Mouse (Mus musculus) MEL (cell line): ENCODE data around the gene Cbs. TPM values are rescaled to one million over a fixed set of nuclear protein-coding genes. Genes with fewer than 3 reads are reported as not detected.

Experiments used
- DNase-seq: peaks from one replicate; pipeline ENCODE4 v3.0.0; 2011; ENCODE audit warnings: low read depth, low spot score
- H3K27ac ChIP-seq: 2 replicates; pipeline ENCODE4 v1.5.1; 2012; ENCODE audit warnings: low read depth, mild to moderate bottlenecking, control low read depth, low read length, moderate library complexity; ENCODE audit not compliant: control insufficient read depth
- H3K27me3 ChIP-seq, 2 experiments: fragments of 150-350 bp in 1 of 2; sonication (generic) in 1 of 2; 2 replicates each; pipeline ENCODE4 v1.6.1; 2012; ENCODE audit warnings: low read length in 2 of 2, mild to moderate bottlenecking in 2 of 2, improper control_type of control experiment in 1 of 2, moderate library complexity in 1 of 2; ENCODE audit not compliant: insufficient read depth in 2 of 2, control insufficient read depth in 1 of 2
- H3K36me3 ChIP-seq, 2 experiments: 2 replicates each; pipeline ENCODE4 v1.6.1; 2012 to 2014; ENCODE audit warnings: low read length in 2 of 2, improper control_type of control experiment in 1 of 2, inconsistent platforms in 1 of 2, mild to moderate bottlenecking in 1 of 2; ENCODE audit not compliant: insufficient read depth in 2 of 2, control insufficient read depth in 1 of 2
- H3K4me1 ChIP-seq, 2 experiments: fragments of 150-350 bp in 1 of 2; sonication (generic) in 1 of 2; 2 replicates each; pipeline ENCODE4 v1.6.1; 2012; ENCODE audit warnings: low read length in 2 of 2, improper control_type of control experiment in 1 of 2, mild to moderate bottlenecking in 1 of 2; ENCODE audit not compliant: insufficient read depth in 2 of 2, control insufficient read depth in 1 of 2
- H3K4me3 ChIP-seq, 2 experiments: fragments of 150-350 bp in 1 of 2; sonication (generic) in 1 of 2; 2 replicates each; pipeline ENCODE4 v1.5.1; 2012; ENCODE audit warnings: low read depth in 2 of 2, low read length in 2 of 2, mild to moderate bottlenecking in 2 of 2, moderate library complexity in 2 of 2, control low read depth in 1 of 2, improper control_type of control experiment in 1 of 2; ENCODE audit not compliant: control insufficient read depth in 1 of 2, insufficient read depth in 1 of 2
- H3K79me2 ChIP-seq: 2 replicates; pipeline ENCODE4 v1.6.1; 2012; ENCODE audit warnings: mild to moderate bottlenecking, low read length, moderate library complexity; ENCODE audit not compliant: control insufficient read depth, poor library complexity, insufficient read depth
- H3K9ac ChIP-seq: 2 replicates; pipeline ENCODE4 v1.6.1; 2012; ENCODE audit warnings: low read depth, mild to moderate bottlenecking, control low read depth, low read length, moderate library complexity; ENCODE audit not compliant: control insufficient read depth, poor library complexity, severe bottlenecking
- H3K9me3 ChIP-seq: fragments of 150-350 bp; sonication (generic); replicated peaks from 2 replicates; pipeline ENCODE4 v1.6.1; 2012; ENCODE audit warnings: mild to moderate bottlenecking, low read length, improper control_type of control experiment, moderate library complexity; ENCODE audit not compliant: insufficient read depth
- BHLHE40 ChIP-seq: IDR thresholded peaks from 2 replicates; pipeline ENCODE4 v1.6.1; 2012; ENCODE audit warnings: low read depth, mild to moderate bottlenecking, inconsistent platforms, low read length, improper control_type of control experiment, borderline replicate concordance
- CHD1 ChIP-seq: IDR thresholded peaks from 2 replicates; pipeline ENCODE4 v1.6.1; 2012; ENCODE audit warnings: low read depth, mild to moderate bottlenecking, inconsistent platforms, low read length, improper control_type of control experiment
- CHD2 ChIP-seq: IDR thresholded peaks from 2 replicates; pipeline ENCODE4 v1.6.1; 2011; ENCODE audit warnings: low read length, improper control_type of control experiment
- CTCF ChIP-seq, 3 experiments: IDR thresholded peaks in 2 of 3; conservative IDR thresholded peaks in 1 of 3; 2 replicates each; pipeline ENCODE4 v1.5.1; 2011 to 2012; ENCODE audit warnings: low read length in 3 of 3, low read depth in 2 of 3, mild to moderate bottlenecking in 2 of 3, improper control_type of control experiment in 1 of 3, inconsistent platforms in 1 of 3, mixed read lengths in 1 of 3, moderate library complexity in 1 of 3; ENCODE audit not compliant: control insufficient read depth in 1 of 3, insufficient read depth in 1 of 3, poor library complexity in 1 of 3, severe bottlenecking in 1 of 3
- E2F4 ChIP-seq: IDR thresholded peaks from 2 replicates; pipeline ENCODE4 v1.6.1; 2011; ENCODE audit warnings: low read depth, low read length, improper control_type of control experiment, borderline replicate concordance
- ELF1 ChIP-seq: IDR thresholded peaks from 2 replicates; pipeline ENCODE4 v1.6.1; 2014; ENCODE audit warnings: low read depth, mild to moderate bottlenecking, inconsistent platforms, low read length, improper control_type of control experiment, moderate library complexity
- EP300 ChIP-seq, 2 experiments: IDR thresholded peaks; 2 replicates each; pipeline ENCODE4 v1.6.1; 2011; ENCODE audit warnings: improper control_type of control experiment in 2 of 2, low read length in 2 of 2, low read depth in 1 of 2, mild to moderate bottlenecking in 1 of 2
- ETS1 ChIP-seq: IDR thresholded peaks from 2 replicates; pipeline ENCODE4 v1.6.1; 2012; ENCODE audit warnings: low read depth, mild to moderate bottlenecking, inconsistent platforms, low read length, improper control_type of control experiment, moderate library complexity
- GABPA ChIP-seq: IDR thresholded peaks from 2 replicates; pipeline ENCODE4 v1.6.1; 2012; ENCODE audit warnings: low read depth, mild to moderate bottlenecking, inconsistent platforms, low read length, improper control_type of control experiment, moderate library complexity
- GATA1 ChIP-seq: IDR thresholded peaks from 2 replicates; pipeline ENCODE4 v1.6.1; 2011; ENCODE audit warnings: low read depth, low read length, improper control_type of control experiment
- HCFC1 ChIP-seq: IDR thresholded peaks from 2 replicates; pipeline ENCODE4 v1.6.1; 2012; ENCODE audit warnings: low read depth, mild to moderate bottlenecking, inconsistent platforms, low read length, improper control_type of control experiment, moderate library complexity
- JUND ChIP-seq: IDR thresholded peaks from 2 replicates; pipeline ENCODE4 v1.6.1; 2011; ENCODE audit warnings: low read depth, mild to moderate bottlenecking, improper control_type of control experiment, low read length
- KAT2A ChIP-seq: conservative IDR thresholded peaks from 2 replicates; pipeline ENCODE4 v1.6.1; 2012; ENCODE audit warnings: low read depth, low read length, improper control_type of control experiment, inconsistent platforms
- MAX ChIP-seq: IDR thresholded peaks from 2 replicates; pipeline ENCODE4 v1.6.1; 2011; ENCODE audit warnings: low read length, improper control_type of control experiment
- MEF2A ChIP-seq: IDR thresholded peaks from 2 replicates; pipeline ENCODE4 v1.6.1; 2014; ENCODE audit warnings: low read depth, mild to moderate bottlenecking, inconsistent platforms, low read length, improper control_type of control experiment; ENCODE audit not compliant: poor library complexity, insufficient replicate concordance, severe bottlenecking; ENCODE audit errors: extremely low read depth
- MXI1 ChIP-seq: IDR thresholded peaks from 2 replicates; pipeline ENCODE4 v1.6.1; 2011; ENCODE audit warnings: mild to moderate bottlenecking, low read depth, low read length, improper control_type of control experiment
- MYB ChIP-seq: IDR thresholded peaks from 2 replicates; pipeline ENCODE4 v1.6.1; 2011; ENCODE audit warnings: mild to moderate bottlenecking, low read depth, low read length, improper control_type of control experiment
- MYC ChIP-seq: IDR thresholded peaks from 2 replicates; pipeline ENCODE4 v1.6.1; 2011; ENCODE audit warnings: low read depth, mild to moderate bottlenecking, low read length, improper control_type of control experiment, moderate library complexity
- NELFE ChIP-seq: IDR thresholded peaks from 2 replicates; pipeline ENCODE4 v1.6.1; 2011; ENCODE audit warnings: low read depth, low read length, improper control_type of control experiment
- NRF1 ChIP-seq: IDR thresholded peaks from 2 replicates; pipeline ENCODE4 v1.6.1; 2014; ENCODE audit warnings: low read depth, mild to moderate bottlenecking, inconsistent platforms, low read length, improper control_type of control experiment, moderate library complexity; ENCODE audit not compliant: poor library complexity, insufficient read depth, severe bottlenecking
- POLR2A ChIP-seq, 2 experiments: IDR thresholded peaks; 2 replicates each; pipeline ENCODE4 v1.6.1; 2011 to 2012; ENCODE audit warnings: low read length in 2 of 2, mild to moderate bottlenecking in 2 of 2, control low read depth in 1 of 2, improper control_type of control experiment in 1 of 2, low read depth in 1 of 2, moderate library complexity in 1 of 2; ENCODE audit not compliant: control insufficient read depth in 1 of 2, insufficient read depth in 1 of 2, poor library complexity in 1 of 2
- POLR2AphosphoS2 ChIP-seq: IDR thresholded peaks from 2 replicates; pipeline ENCODE4 v1.6.1; 2011; ENCODE audit warnings: low read length, improper control_type of control experiment
- POLR2AphosphoS5 ChIP-seq: IDR thresholded peaks from 2 replicates; pipeline ENCODE4 v1.6.1; 2012; ENCODE audit warnings: low read depth, borderline replicate concordance, mild to moderate bottlenecking, inconsistent platforms, low read length, moderate library complexity, mixed read lengths
- RCOR1 ChIP-seq: IDR thresholded peaks from 2 replicates; pipeline ENCODE4 v1.6.1; 2012; ENCODE audit warnings: low read depth, mild to moderate bottlenecking, inconsistent platforms, low read length, improper control_type of control experiment
- SIN3A ChIP-seq: IDR thresholded peaks from 2 replicates; pipeline ENCODE4 v1.6.1; 2012; ENCODE audit warnings: low read length, improper control_type of control experiment, inconsistent platforms
- SMC3 ChIP-seq: IDR thresholded peaks from 2 replicates; pipeline ENCODE4 v1.6.1; 2011; ENCODE audit warnings: low read depth, low read length, improper control_type of control experiment
- TAL1 ChIP-seq: IDR thresholded peaks from 2 replicates; pipeline ENCODE4 v1.6.1; 2012; ENCODE audit warnings: mild to moderate bottlenecking, inconsistent platforms, low read length, moderate library complexity, mixed read lengths
- TBP ChIP-seq: IDR thresholded peaks from 2 replicates; pipeline ENCODE4 v1.8.0; 2011; ENCODE audit warnings: low read depth, low read length, improper control_type of control experiment
- TCF12 ChIP-seq: IDR thresholded peaks from 2 replicates; pipeline ENCODE4 v1.6.1; 2014; ENCODE audit warnings: low read depth, mild to moderate bottlenecking, inconsistent platforms, low read length, improper control_type of control experiment, moderate library complexity
- UBTF ChIP-seq: IDR thresholded peaks from 2 replicates; pipeline ENCODE4 v1.6.1; 2012; ENCODE audit warnings: low read depth, mild to moderate bottlenecking, inconsistent platforms, low read length, improper control_type of control experiment, moderate library complexity, borderline replicate concordance; ENCODE audit not compliant: insufficient read depth
- USF1 ChIP-seq: IDR thresholded peaks from 2 replicates; pipeline ENCODE4 v1.6.1; 2014; ENCODE audit warnings: low read depth, mild to moderate bottlenecking, inconsistent platforms, low read length, improper control_type of control experiment, moderate library complexity
- ZC3H11A ChIP-seq: IDR thresholded peaks from 2 replicates; pipeline ENCODE4 v1.6.1; 2012; ENCODE audit warnings: low read depth, mild to moderate bottlenecking, inconsistent platforms, low read length, improper control_type of control experiment
- ZKSCAN1 ChIP-seq: IDR thresholded peaks from 2 replicates; pipeline ENCODE4 v1.6.1; 2012; ENCODE audit warnings: low read depth, mild to moderate bottlenecking, inconsistent platforms, low read length, improper control_type of control experiment, moderate library complexity
- ZMIZ1 ChIP-seq: IDR thresholded peaks from 2 replicates; pipeline ENCODE4 v1.6.1; 2012; ENCODE audit warnings: low read depth, mild to moderate bottlenecking, inconsistent platforms, low read length, improper control_type of control experiment, moderate library complexity
- ZNF384 ChIP-seq: IDR thresholded peaks from 2 replicates; pipeline ENCODE4 v1.6.1; 2012; ENCODE audit warnings: low read depth, mild to moderate bottlenecking, inconsistent platforms, low read length, improper control_type of control experiment
- polyA plus RNA-seq, 2 experiments: library from polyadenylated mRNA; stranded (reverse) in 1 of 2; unstranded in 1 of 2; fragments of >175 nt in 1 of 2; fragments of >200 nt in 1 of 2; gene quantifications; 2 replicates each; pipeline versions ENCODE4 v1.2.1 to v1.2.4; 2012; ENCODE audit warnings: low replicate concordance in 2 of 2, low read depth in 1 of 2; ENCODE audit not compliant: insufficient read length in 2 of 2, insufficient read depth in 1 of 2, missing spikeins in 1 of 2
- total RNA-seq: library from RNA; depleted of rRNA; stranded (reverse); fragments of 300-350 nt; gene quantifications from 2 replicates; pipeline ENCODE4 v1.2.3, GENCODE M21; 2012; rRNA removed

Gene Cbs
- total RNA-seq (11.2 and 13.7 TPM in 2 replicates), polyA plus RNA-seq (10 to 100 TPM in 1 of 2 experiments, not detected in 1; 16.8 TPM)

DNA sequence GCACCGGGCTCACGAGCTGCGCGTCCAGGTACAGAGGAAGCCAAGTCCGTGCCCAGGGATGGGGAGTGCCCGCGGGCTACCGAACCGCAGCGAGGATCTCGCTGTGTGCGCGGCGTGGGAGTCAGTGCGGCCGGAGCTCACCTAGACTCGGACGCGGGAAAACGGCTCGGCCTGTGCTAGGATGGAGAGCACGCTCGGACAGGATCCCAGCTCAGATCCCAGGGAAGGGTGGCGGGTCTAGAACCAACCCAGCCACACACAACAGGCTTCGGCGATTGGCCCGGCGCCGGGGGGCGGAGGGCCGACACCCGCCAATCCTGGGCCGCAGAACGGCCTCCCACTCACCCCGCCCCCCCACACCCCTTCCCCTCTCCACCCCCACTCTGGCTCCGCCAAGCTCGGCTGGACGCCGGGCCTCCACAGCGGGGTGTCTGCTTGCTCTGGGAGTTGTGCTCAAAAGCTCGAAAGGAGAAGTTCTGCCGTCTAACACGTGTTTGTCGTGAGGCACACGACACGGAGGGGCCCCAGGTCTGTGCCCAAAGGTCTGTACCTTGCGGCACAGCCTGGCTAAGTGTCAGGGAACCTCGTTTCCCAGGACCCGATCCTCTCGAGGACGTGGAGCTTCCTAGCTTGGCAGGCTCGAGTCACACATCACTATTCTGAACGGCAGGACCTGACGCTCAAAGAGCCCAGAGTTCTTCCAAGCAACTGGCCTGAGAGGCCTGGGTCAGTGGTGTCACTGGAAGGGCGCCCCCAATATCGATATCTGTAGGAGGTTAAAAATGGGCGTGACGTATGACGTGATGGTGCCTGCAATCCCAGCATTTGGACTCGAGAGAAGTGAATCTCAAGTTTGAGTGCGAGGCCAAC lies at the start of gene Cbs:
Gene Cbs (minus strand): TSS at position 297 of the 870 bp plus-strand sequence.
- Histone ChIP-seq H3K9ac (peak within 1 kb of the TSS; percentile 72), H3K9me3 (no peaks in the 10 kb centered on the region), H3K27me3 (no peaks in the 10 kb centered on the region), H3K79me2 (no peaks in the 10 kb centered on the region), H3K27ac (peak within 1 kb of the TSS; percentile 17), H3K4me3 (peak within 1 kb of the TSS; percentile 59 to 97), H3K4me1 (peaks cover 2 to 18% of the 10 kb centered on the region in 2 experiments; a peak in 3 of 4 replicates), H3K36me3 (no peaks in the 10 kb centered on the region; a peak in 1 of 4 replicates)
- peak; percentile 89 for DNase-seq
- no peak for TF ChIP-seq JUND
- 0 out of 4 replicates have a peak, but pooled peaks have one; percentile 19 to 30 for TF ChIP-seq EP300 (IDR thresholded peaks at IDR 0.05; ENCODE audit: low read depth in 1 of 2, low read length in 2 of 2)
- TF ChIP-seq ZNF384, result no peak
- no peak; the same call in 1 of the 2 replicates for TF ChIP-seq SMC3
- TF ChIP-seq SIN3A, result peak; percentile 82
- TF ChIP-seq ZC3H11A, result no peak
- no peak; the same call in 1 of the 2 replicates for TF ChIP-seq KAT2A
- TF ChIP-seq CHD2, result peak; percentile 26; the same call in 1 of the 2 replicates
- TF ChIP-seq TBP, result no peak
- no peak; a peak in 1 of 6 replicates for TF ChIP-seq CTCF (IDR thresholded peaks at IDR 0.05 in 2 of 3, conservative IDR thresholded peaks at IDR 0.05 in 1 of 3; ENCODE audit: control insufficient read depth in 1 of 3, insufficient read depth in 1 of 3, low read depth in 2 of 3, low read length in 3 of 3, poor library complexity in 1 of 3, severe bottlenecking in 1 of 3)
- TF ChIP-seq NELFE, result peak; percentile 74
- no peak for TF ChIP-seq MYB
- TF ChIP-seq BHLHE40, result no peak
- TF ChIP-seq POLR2A (IDR thresholded peaks at IDR 0.05; ENCODE audit: control insufficient read depth in 1 of 2, insufficient read depth in 1 of 2, low read depth in 1 of 2, low read length in 2 of 2, poor library complexity in 1 of 2), result peak; percentile 61 to 72; a peak in 2 of 4 replicates
- TF ChIP-seq ZKSCAN1, result no peak
- no peak for TF ChIP-seq TAL1
- no peak for TF ChIP-seq POLR2AphosphoS5
- TF ChIP-seq ETS1, result peak; percentile 50; the same call in 1 of the 2 replicates
- no peak for TF ChIP-seq CHD1
- TF ChIP-seq GABPA, result no peak
- no peak for TF ChIP-seq GATA1
- TF ChIP-seq UBTF, result no peak
- TF ChIP-seq E2F4, result no peak
- TF ChIP-seq USF1, result no peak
- TF ChIP-seq NRF1, result 0 out of 2 replicates have a peak, but pooled peaks have one; percentile 18
- TF ChIP-seq RCOR1, result no peak; the same call in 1 of the 2 replicates
- TF ChIP-seq TCF12, result peak; percentile 20; the same call in 1 of the 2 replicates
- TF ChIP-seq MEF2A, result no peak
- no peak for TF ChIP-seq HCFC1
- TF ChIP-seq MAX, result peak; percentile 91
- TF ChIP-seq MXI1, result peak; percentile 87
- peak; percentile 35; the same call in 1 of the 2 replicates for TF ChIP-seq POLR2AphosphoS2
- peak; percentile 86 for TF ChIP-seq MYC
- TF ChIP-seq ELF1, result no peak
- TF ChIP-seq ZMIZ1, result peak; percentile 60; the same call in 1 of the 2 replicates
